Mouse (Mus musculus) fibroblast of lung, adult 2 months (primary cell): ENCODE data around the gene Frmpd3.

Experiments used
- DNase-seq: peaks from one replicate; pipeline ENCODE4 v3.0.0-alpha.2; 2011; ENCODE audit warnings: low read depth

Frmpd3 gene

GRCm38 (mm10) chrX:140456751-140457491 lies 114.9 kb downstream of the Frmpd3 start:
- no peak for DNase-seq

GRCm38 (mm10) chrX:140457502-140457901 lies 115.4 kb downstream of the Frmpd3 start:
- no peak for DNase-seq

DNA sequence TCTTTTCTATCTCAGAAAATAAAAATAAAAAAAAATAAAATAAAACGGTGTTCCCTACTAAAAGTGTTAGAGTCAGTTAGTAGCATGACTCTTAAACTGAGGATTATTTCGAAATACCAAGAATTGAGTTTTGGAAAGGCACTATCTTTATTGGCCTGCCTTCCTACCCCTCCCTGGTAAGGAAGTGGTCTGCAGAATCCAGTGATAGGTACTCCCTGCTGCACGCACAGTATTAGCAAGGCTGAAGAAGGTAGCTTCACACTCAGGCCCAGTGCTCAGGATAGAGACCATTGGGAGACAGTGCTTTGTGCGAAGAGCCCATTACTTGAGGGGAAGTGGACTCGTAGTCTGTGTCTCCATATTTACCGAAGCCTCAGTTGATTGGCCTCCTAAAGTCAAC lies 136.2 kb downstream of the Frmpd3 start:
- no peak for DNase-seq

GRCm38 (mm10) chrX:140479171-140479570 lies 137.1 kb downstream of the Frmpd3 start:
- no peak for DNase-seq
